Mouse (Mus musculus): ENCODE results near the gene Sppl2b. TPM values are rescaled to one million over a fixed set of nuclear protein-coding genes. Genes with fewer than 3 reads are reported as not detected.
A peak's percentile ranks its signal among the peaks of the same experiment; 100 is the strongest.

The Sppl2b gene
- polyA plus RNA-seq, 1 experiment from 2014 or later, result 34.2 TPM

DNA sequence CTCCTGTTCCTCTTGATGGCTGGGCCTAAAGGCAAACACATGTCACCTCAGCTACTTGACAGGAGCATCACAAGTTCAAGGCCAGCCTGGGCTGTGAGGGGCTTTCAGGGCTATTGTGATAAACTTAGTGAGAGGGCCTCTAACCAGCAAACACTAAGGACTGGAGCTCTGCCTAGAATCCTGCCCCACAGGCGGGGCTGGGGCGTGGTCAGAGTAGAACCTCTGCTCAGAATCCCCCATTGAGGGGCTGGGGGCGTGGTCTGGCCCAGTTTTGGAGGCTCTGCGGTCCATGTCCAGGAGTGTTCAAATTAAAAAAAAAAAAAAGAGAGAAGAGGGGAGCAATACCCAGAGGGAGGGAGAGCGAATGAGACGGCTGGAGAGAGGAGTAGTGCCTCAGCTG is 40.6 kb downstream of the Sppl2b start:
- Histone ChIP-seq H3K4me2 (ENCODE audit: low read depth) (no peak overlapping the region), H3K4me3 (ENCODE audit: low read depth, low read length) (no peak overlapping the region), H3K36me3 (ENCODE audit: control insufficient read depth, insufficient read depth, low read length) (no peaks in the 10 kb centered on the region), H3K27ac (ENCODE audit: low read depth, low read length) (no peak overlapping the region), H3K4me1 (ENCODE audit: control insufficient read depth, insufficient read depth, low read length) (peaks cover 6% of the 10 kb centered on the region), H3K27me3 (ENCODE audit: control insufficient read depth, insufficient read depth, low read length) (no peaks in the 10 kb centered on the region), H3K9ac (ENCODE audit: low read length) (no peak overlapping the region), H3K9me3 (ENCODE audit: control insufficient read depth, low read length) (no peaks in the 10 kb centered on the region)
- no peak for ATAC-seq (ENCODE audit: insufficient read depth, low FRiP score, low TSS enrichment)
- 82% methylated on average over 6 of the region's 6 CpGs for WGBS
- no peak for DNase-seq (ENCODE audit: low spot score)

GRCm38 (mm10) chr10:80896581-80897485 is 41.8 kb downstream of the Sppl2b start:
- no peak overlapping the region for H3K4me3 ChIP-seq (ENCODE audit: low read depth, low read length)
- H3K4me1 ChIP-seq (ENCODE audit: control insufficient read depth, insufficient read depth, low read length), result peaks cover 6% of the 10 kb centered on the region
- no peak for ATAC-seq (ENCODE audit: insufficient read depth, low FRiP score, low TSS enrichment)
- no peaks in the 10 kb centered on the region for H3K9me3 ChIP-seq (ENCODE audit: control insufficient read depth, low read length)
- 75% methylated on average over 24 of the region's 24 CpGs for WGBS
- H3K9ac ChIP-seq (ENCODE audit: low read length), result no peak overlapping the region
- no peak overlapping the region for H3K4me2 ChIP-seq (ENCODE audit: low read depth)
- DNase-seq (ENCODE audit: low spot score), result no peak
- H3K27me3 ChIP-seq (ENCODE audit: control insufficient read depth, insufficient read depth, low read length), result no peaks in the 10 kb centered on the region
- H3K27ac ChIP-seq (ENCODE audit: low read depth, low read length), result no peak overlapping the region
- H3K36me3 ChIP-seq (ENCODE audit: control insufficient read depth, insufficient read depth, low read length), result no peaks in the 10 kb centered on the region

GRCm38 (mm10) chr10:80897861-80898510 is 42.9 kb downstream of the Sppl2b start:
- Histone ChIP-seq H3K9ac (ENCODE audit: low read length) (no peak overlapping the region; the same call in 1 of the 2 replicates), H3K36me3 (ENCODE audit: control insufficient read depth, insufficient read depth, low read length) (no peaks in the 10 kb centered on the region; the same call in 1 of the 2 replicates), H3K27ac (ENCODE audit: low read depth, low read length) (no peak overlapping the region), H3K4me2 (ENCODE audit: low read depth) (peak overlapping the region; percentile 13; the same call in 1 of the 2 replicates), H3K27me3 (ENCODE audit: control insufficient read depth, insufficient read depth, low read length) (no peaks in the 10 kb centered on the region), H3K4me3 (ENCODE audit: low read depth, low read length) (peak overlapping the region; percentile 15; the same call in 1 of the 2 replicates), H3K9me3 (ENCODE audit: control insufficient read depth, low read length) (no peaks in the 10 kb centered on the region), H3K4me1 (ENCODE audit: control insufficient read depth, insufficient read depth, low read length) (peaks cover 6% of the 10 kb centered on the region)
- WGBS, result 32% methylated on average over 41 of the region's 41 CpGs
- DNase-seq (ENCODE audit: low spot score) (no peak), ATAC-seq (ENCODE audit: insufficient read depth, low FRiP score, low TSS enrichment) (no peak)

GRCm38 (mm10) chr10:80899074-80899473 is 44.0 kb downstream of the Sppl2b start:
- Histone ChIP-seq H3K27ac (ENCODE audit: low read depth, low read length) (no peak overlapping the region), H3K9ac (ENCODE audit: low read length) (no peak overlapping the region), H3K4me1 (ENCODE audit: control insufficient read depth, insufficient read depth, low read length) (peaks cover 6% of the 10 kb centered on the region), H3K4me3 (ENCODE audit: low read depth, low read length) (no peak overlapping the region), H3K9me3 (ENCODE audit: control insufficient read depth, low read length) (no peaks in the 10 kb centered on the region), H3K27me3 (ENCODE audit: control insufficient read depth, insufficient read depth, low read length) (no peaks in the 10 kb centered on the region), H3K4me2 (ENCODE audit: low read depth) (no peak overlapping the region), H3K36me3 (ENCODE audit: control insufficient read depth, insufficient read depth, low read length) (peaks cover 9% of the 10 kb centered on the region)
- WGBS, result 89% methylated on average over 8 of the region's 8 CpGs
- DNase-seq (ENCODE audit: low spot score), result no peak
- ATAC-seq (ENCODE audit: insufficient read depth, low FRiP score, low TSS enrichment), result no peak

DNA sequence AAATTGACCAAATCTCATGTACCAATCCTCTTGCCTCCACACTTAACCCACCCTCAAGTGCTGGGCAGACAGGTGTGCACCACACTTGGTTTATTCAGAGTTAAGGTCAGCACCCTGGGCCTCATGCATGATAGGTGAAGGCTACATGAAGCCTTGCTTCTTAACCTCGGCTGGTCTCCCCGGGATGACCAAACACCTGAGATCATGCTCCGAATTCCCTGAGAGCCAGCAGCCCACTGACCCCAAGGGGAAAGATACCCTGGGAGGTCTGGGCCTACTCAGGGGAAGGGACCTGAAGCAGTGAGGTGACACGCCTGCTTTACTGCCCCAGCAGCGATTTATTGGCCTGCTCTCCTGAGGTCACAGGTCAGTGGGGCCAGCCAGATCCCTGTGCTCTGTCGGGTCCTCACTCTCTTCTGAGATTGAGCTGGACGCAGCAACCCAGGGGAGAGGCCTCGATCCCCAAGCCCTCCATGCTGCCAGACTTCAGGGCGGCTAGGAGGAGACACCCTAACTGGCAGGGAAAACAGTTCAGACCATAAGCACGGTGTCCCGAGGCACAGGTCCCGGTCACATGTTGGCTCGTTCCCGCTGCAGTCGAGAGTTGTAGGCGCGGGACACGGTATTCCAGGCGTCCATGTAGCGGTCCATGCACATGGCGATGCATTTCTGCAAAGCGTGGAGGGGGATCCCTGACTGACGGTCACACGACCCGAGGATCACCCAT is 44.7 kb downstream of the Sppl2b start:
- H3K4me2 ChIP-seq (ENCODE audit: low read depth), result peak overlapping the region; percentile 94
- ATAC-seq (ENCODE audit: insufficient read depth, low FRiP score, low TSS enrichment) (no peak; the same call in 1 of the 2 replicates), DNase-seq (ENCODE audit: low spot score) (no peak)
- 15% methylated on average over 25 of the region's 25 CpGs for WGBS
- H3K27ac ChIP-seq (ENCODE audit: low read depth, low read length), result no peak overlapping the region
- no peaks in the 10 kb centered on the region for H3K9me3 ChIP-seq (ENCODE audit: control insufficient read depth, low read length)
- peak overlapping the region; percentile 80 for H3K4me3 ChIP-seq (ENCODE audit: low read depth, low read length)
- H3K27me3 ChIP-seq (ENCODE audit: control insufficient read depth, insufficient read depth, low read length), result no peaks in the 10 kb centered on the region
- peaks cover 16% of the 10 kb centered on the region for H3K36me3 ChIP-seq (ENCODE audit: control insufficient read depth, insufficient read depth, low read length)
- H3K9ac ChIP-seq (ENCODE audit: low read length), result peak overlapping the region; percentile 69
- peaks cover 6% of the 10 kb centered on the region for H3K4me1 ChIP-seq (ENCODE audit: control insufficient read depth, insufficient read depth, low read length)

DNA sequence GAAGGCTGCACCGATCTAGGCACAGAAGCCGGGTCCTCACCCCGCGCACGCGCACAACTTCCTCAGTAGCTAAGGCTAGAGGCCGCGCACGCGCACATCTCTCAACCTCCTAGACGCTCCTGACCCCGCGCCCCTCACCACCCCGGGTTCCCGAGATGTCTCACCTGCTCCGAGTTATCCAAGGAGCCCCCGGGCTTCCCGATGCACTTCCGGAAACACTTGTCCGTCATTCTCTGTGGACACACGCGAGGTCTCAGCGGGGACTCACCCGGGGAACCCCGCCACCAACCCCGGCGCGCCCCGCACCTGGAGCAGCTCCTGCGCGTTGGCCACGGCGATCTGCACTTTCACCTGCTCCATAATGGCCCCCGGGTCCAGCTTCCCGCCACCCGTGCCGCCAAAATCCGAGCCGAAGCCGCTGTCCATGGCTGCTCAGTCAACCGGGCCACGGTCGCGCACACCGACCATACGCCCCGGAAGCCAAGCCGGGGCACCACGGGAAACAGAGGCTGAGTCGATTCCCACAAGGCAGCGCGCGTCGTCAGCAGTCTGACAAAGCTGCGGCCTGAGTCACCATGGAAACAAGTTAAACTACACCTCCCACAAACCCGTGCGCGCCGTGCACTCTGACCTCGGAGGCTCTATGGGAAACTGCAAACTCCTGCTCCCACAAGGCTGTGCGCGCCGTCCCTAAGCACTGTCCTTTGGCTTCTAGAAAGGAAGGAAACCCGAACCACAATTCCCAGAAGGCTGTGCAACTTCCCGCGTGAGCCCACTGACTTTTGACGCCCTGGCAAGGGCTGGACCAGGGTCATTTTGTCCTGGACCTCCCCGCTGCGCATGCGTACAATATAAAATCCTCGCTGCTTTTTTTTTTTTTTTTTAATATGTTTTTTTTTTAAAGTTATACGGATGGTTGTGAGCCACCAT is 45.5 kb downstream of the Sppl2b start, which contains the start of gene Timm13:
Timm13 (minus strand) TSS at position 652 of the 930 bp plus-strand sequence.
- H3K27ac ChIP-seq (ENCODE audit: low read depth, low read length), result peak within 1 kb of the TSS; percentile 45; the same call in 1 of the 2 replicates

GRCm38 (mm10) chr10:80901409-80902272 is 46.6 kb downstream of the Sppl2b start:
- H3K9me3 ChIP-seq (ENCODE audit: control insufficient read depth, low read length), result no peaks in the 10 kb centered on the region
- peak overlapping the region; percentile 22; the same call in 1 of the 2 replicates for H3K9ac ChIP-seq (ENCODE audit: low read length)
- 0 out of 2 replicates have a peak overlapping the region, but pooled peaks have one; percentile 8 for H3K4me3 ChIP-seq (ENCODE audit: low read depth, low read length)
- H3K4me1 ChIP-seq (ENCODE audit: control insufficient read depth, insufficient read depth, low read length), result peaks cover 6% of the 10 kb centered on the region
- peaks cover 23% of the 10 kb centered on the region for H3K36me3 ChIP-seq (ENCODE audit: control insufficient read depth, insufficient read depth, low read length)
- no peaks in the 10 kb centered on the region for H3K27me3 ChIP-seq (ENCODE audit: control insufficient read depth, insufficient read depth, low read length)
- no peak for ATAC-seq (ENCODE audit: insufficient read depth, low FRiP score, low TSS enrichment)
- H3K27ac ChIP-seq (ENCODE audit: low read depth, low read length), result 0 out of 2 replicates have a peak overlapping the region, but pooled peaks have one; percentile 27
- 91% methylated on average over 19 of the region's 19 CpGs for WGBS
- H3K4me2 ChIP-seq (ENCODE audit: low read depth), result peak overlapping the region; percentile 22; the same call in 1 of the 2 replicates
- no peak for DNase-seq (ENCODE audit: low spot score)

More for the DNA sequence above, 45.5 kb downstream of the Sppl2b start, which contains the start of gene Timm13:
- H3K36me3 ChIP-seq (ENCODE audit: control insufficient read depth, insufficient read depth, low read length), result peaks cover 19% of the 10 kb centered on the region
- H3K4me1 ChIP-seq (ENCODE audit: control insufficient read depth, insufficient read depth, low read length), result peaks cover 6% of the 10 kb centered on the region
- no peaks in the 10 kb centered on the region for H3K27me3 ChIP-seq (ENCODE audit: control insufficient read depth, insufficient read depth, low read length)
- H3K4me2 ChIP-seq (ENCODE audit: low read depth), result peak within 1 kb of the TSS; percentile 94
- H3K9ac ChIP-seq (ENCODE audit: low read length), result peak within 1 kb of the TSS; percentile 69
- DNase-seq (ENCODE audit: low spot score) (peak; percentile 99), ATAC-seq (ENCODE audit: insufficient read depth, low FRiP score, low TSS enrichment) (peak; percentile 91)
- peak within 1 kb of the TSS; percentile 80 for H3K4me3 ChIP-seq (ENCODE audit: low read depth, low read length)
- no peaks in the 10 kb centered on the region for H3K9me3 ChIP-seq (ENCODE audit: control insufficient read depth, low read length)
- WGBS, result under 1% methylated on average over 72 of the region's 72 CpGs
